Comparison of ENCODE assay signal across 15 mouse cellular contexts in genomic region chr1:161040855-161041254, GRCm38 (mm10). TPM values are rescaled to one million over a fixed set of nuclear protein-coding genes. Genes with fewer than 3 reads are reported as not detected.
DNase-seq lines count a peak whose midpoint lies in the region; ATAC-seq lines count a peak whose summit lies in the region.
"Had no signal": no experiment of that assay in that cellular context is flagged by ENCODE, and none has a peak within 500 bp of the region (broad histone marks: within the 10 kb centered on the region; RNA-seq: fewer than 3 reads in every experiment).

No protein-coding gene starts in this region.

- H3K4me2 ChIP-seq in hindbrain, embryonic 14.5 days (replicated peaks) = no peak overlapping the region
- H3K4me2 ChIP-seq in hindbrain, embryonic 13.5 days = no peak overlapping the region
- no peak overlapping the region for H3K4me2 ChIP-seq in embryonic facial prominence, embryonic 14.5 days (ENCODE audit: low read depth, low read length)

- H3K9ac ChIP-seq in hindbrain, embryonic 14.5 days = no peak overlapping the region
- H3K9ac ChIP-seq in hindbrain, embryonic 13.5 days = no peak overlapping the region
- H3K9ac ChIP-seq in embryonic facial prominence, embryonic 14.5 days (ENCODE audit: low read depth, low read length) = no peak overlapping the region
- H3K9ac ChIP-seq: forebrain, postnatal 0 days had no signal

- peaks cover 19% of the 10 kb centered on the region; the same call in 1 of the 2 replicates for H3K4me1 ChIP-seq in hindbrain, embryonic 14.5 days (replicated peaks; ENCODE audit: control insufficient read depth, insufficient read depth, low read length)
- peaks cover 27% of the 10 kb centered on the region for H3K4me1 ChIP-seq in hindbrain, embryonic 13.5 days (replicated peaks)
- no peaks in the 10 kb centered on the region for H3K4me1 ChIP-seq in embryonic facial prominence, embryonic 14.5 days (ENCODE audit: control insufficient read depth, insufficient read depth, low read length)

- no peak for DNase-seq in hindbrain, embryonic 14.5 days (ENCODE audit: low spot score)
- DNase-seq in retina, embryonic 14.5 days (ENCODE audit: low spot score) = peak; percentile 13
- no peak for DNase-seq in retina, postnatal 1 day
- DNase-seq in embryonic facial prominence, embryonic 14.5 days (ENCODE audit: low spot score) = no peak
- DNase-seq in frontal cortex, postnatal 10 days (ENCODE audit: low spot score in 2 of 2) = no peak
- DNase-seq in adrenal gland, adult 2 months = no peak
- DNase-seq: adrenal gland, postnatal 25 days; cerebellum, adult 11-12 months; forebrain, postnatal 0 days; heart, postnatal 4 days; kidney, postnatal 25 days; lung, postnatal 10 days; thymus, adult 2 months had no signal

- H3K4me3 ChIP-seq in hindbrain, embryonic 14.5 days (replicated peaks; ENCODE audit: low read length) = no peak overlapping the region
- H3K4me3 ChIP-seq in hindbrain, embryonic 13.5 days = no peak overlapping the region
- H3K4me3 ChIP-seq in embryonic facial prominence, embryonic 14.5 days (ENCODE audit: low read depth, low read length) = no peak overlapping the region

- H3K27ac ChIP-seq in hindbrain, embryonic 14.5 days = 0 out of 2 replicates have a peak overlapping the region, but pooled peaks have one; percentile 26
- H3K27ac ChIP-seq in hindbrain, embryonic 13.5 days = no peak overlapping the region
- H3K27ac ChIP-seq in embryonic facial prominence, embryonic 14.5 days (replicated peaks; ENCODE audit: low read depth, low read length) = 0 out of 2 replicates have a peak overlapping the region, but pooled peaks have one; percentile 40

- no peaks in the 10 kb centered on the region for H3K9me3 ChIP-seq in hindbrain, embryonic 14.5 days (ENCODE audit: control insufficient read depth, low read length)
- no peaks in the 10 kb centered on the region for H3K9me3 ChIP-seq in hindbrain, embryonic 13.5 days
- H3K9me3 ChIP-seq in embryonic facial prominence, embryonic 14.5 days (ENCODE audit: control insufficient read depth, low read length) = no peaks in the 10 kb centered on the region
- H3K9me3 ChIP-seq: G1E had no signal

- peaks cover 88% of the 10 kb centered on the region for H3K36me3 ChIP-seq in hindbrain, embryonic 14.5 days (replicated peaks; ENCODE audit: control insufficient read depth, insufficient read depth)
- H3K36me3 ChIP-seq in hindbrain, embryonic 13.5 days = peaks cover 61% of the 10 kb centered on the region
- H3K36me3 ChIP-seq in embryonic facial prominence, embryonic 14.5 days (ENCODE audit: control insufficient read depth, insufficient read depth, low read length) = peaks cover 52% of the 10 kb centered on the region

- no peak for ATAC-seq in hindbrain, embryonic 14.5 days (ENCODE audit: low FRiP score)
- no peak for ATAC-seq in hindbrain, embryonic 13.5 days (ENCODE audit: low FRiP score)
- no peak for ATAC-seq in embryonic facial prominence, embryonic 14.5 days (ENCODE audit: low read depth)
- ATAC-seq: forebrain, postnatal 0 days had no signal

- H3K27me3 ChIP-seq in hindbrain, embryonic 14.5 days (ENCODE audit: control insufficient read depth, insufficient read depth, low read length) = no peaks in the 10 kb centered on the region
- no peaks in the 10 kb centered on the region for H3K27me3 ChIP-seq in hindbrain, embryonic 13.5 days
- no peaks in the 10 kb centered on the region for H3K27me3 ChIP-seq in embryonic facial prominence, embryonic 14.5 days (replicated peaks; ENCODE audit: control insufficient read depth, insufficient read depth, low read length)

RNA-seq across cellular contexts. Expression of gene Zbtb37, which starts 6.2 kb away (rescaled TPM):
- 16.3 and 18.6 TPM in 2 replicates for polyA plus RNA-seq in hindbrain, embryonic 14.5 days (2014; fragmentation: Nextera tagmentation; extraction: Ambion mirVana)
- polyA plus RNA-seq in hindbrain, embryonic 13.5 days (2015; fragmentation: Nextera tagmentation; extraction: Ambion mirVana) = 10.7 and 11.5 TPM in 2 replicates
- 7.8 and 10.5 TPM in 2 replicates for polyA plus RNA-seq in embryonic facial prominence, embryonic 14.5 days (2014; fragmentation: Nextera tagmentation; extraction: Ambion mirVana)
- total RNA-seq in adrenal gland, adult 2 months (2021) = 10 to 100 TPM; 13.1 to 16.0 TPM
- polyA plus RNA-seq in adrenal gland, adult 2 months (2012; rRNA removed) = 0.45 and 0.57 TPM in 2 replicates

RNA-seq across cellular contexts. Expression of gene Dars2, which starts 29.6 kb away (rescaled TPM):
- polyA plus RNA-seq in hindbrain, embryonic 14.5 days (2014; fragmentation: Nextera tagmentation; extraction: Ambion mirVana) = 28.3 and 30.8 TPM in 2 replicates
- polyA plus RNA-seq in hindbrain, embryonic 13.5 days (2015; fragmentation: Nextera tagmentation; extraction: Ambion mirVana) = 26.2 and 28.4 TPM in 2 replicates
- 24.2 and 31.2 TPM in 2 replicates for polyA plus RNA-seq in embryonic facial prominence, embryonic 14.5 days (2014; fragmentation: Nextera tagmentation; extraction: Ambion mirVana)
- 10 to 100 TPM; 26.5 to 27.4 TPM for total RNA-seq in adrenal gland, adult 2 months (2021)
- polyA plus RNA-seq in adrenal gland, adult 2 months (2012; rRNA removed) = 6.9 and 11.5 TPM in 2 replicates

RNA-seq across cellular contexts. Expression of gene Cenpl, which starts 29.7 kb away (rescaled TPM):
- polyA plus RNA-seq in hindbrain, embryonic 14.5 days (2014; fragmentation: Nextera tagmentation; extraction: Ambion mirVana) = 9.4 and 10.8 TPM in 2 replicates
- 13.1 and 13.2 TPM in 2 replicates for polyA plus RNA-seq in hindbrain, embryonic 13.5 days (2015; fragmentation: Nextera tagmentation; extraction: Ambion mirVana)
- 22.6 and 25.6 TPM in 2 replicates for polyA plus RNA-seq in embryonic facial prominence, embryonic 14.5 days (2014; fragmentation: Nextera tagmentation; extraction: Ambion mirVana)
- 1 to 10 TPM; 1.8 to 2.5 TPM for total RNA-seq in adrenal gland, adult 2 months (2021)
- 0.19 and 0.35 TPM in 2 replicates for polyA plus RNA-seq in adrenal gland, adult 2 months (2012; rRNA removed)
